Mouse (Mus musculus) forebrain, postnatal 0 days (tissue): ENCODE results near the gene Pan2. TPM values are rescaled to one million over a fixed set of nuclear protein-coding genes. Genes with fewer than 3 reads are reported as not detected.
"Not testable (repeated sequence)": the region's sequence is repeated elsewhere in the genome, so short reads cannot be mapped to it uniquely, and the experiment has no call there.

Experiments used
- ATAC-seq: fragments of 200-750 bp; cut with Nextera tagmentation; 2 replicates; pipeline ENCODE4 v1.8.0; 2017; ENCODE audit warnings: mild to moderate bottlenecking, moderate library complexity
- DNase-seq: peaks from one replicate; pipeline ENCODE4 v3.0.0-alpha.2; 2015
- H3K27ac ChIP-seq: fragments of 300-500 bp; sonication (generic); 2 replicates; pipeline ENCODE4 v1.5.1; 2014; ENCODE audit warnings: low read depth, mild to moderate bottlenecking, antibody characterized with exemption, low read length, moderate library complexity, mixed read lengths
- H3K27me3 ChIP-seq: fragments of 300-500 bp; sonication (generic); 2 replicates; pipeline ENCODE4 v1.6.1; 2014; ENCODE audit warnings: mild to moderate bottlenecking, low read length, mixed read lengths; ENCODE audit not compliant: insufficient read depth
- H3K36me3 ChIP-seq: fragments of 300-500 bp; sonication (generic); 2 replicates; pipeline ENCODE4 v1.6.1; 2014; ENCODE audit warnings: mild to moderate bottlenecking, moderate library complexity; ENCODE audit not compliant: insufficient read depth
- H3K4me1 ChIP-seq: fragments of 300-500 bp; sonication (generic); 2 replicates; pipeline ENCODE4 v1.6.1; 2014; ENCODE audit warnings: antibody characterized with exemption; ENCODE audit not compliant: insufficient read depth
- H3K4me2 ChIP-seq: fragments of 300-500 bp; sonication (generic); 2 replicates; pipeline ENCODE4 v1.6.1; 2014; ENCODE audit warnings: low read depth, mild to moderate bottlenecking, moderate library complexity
- H3K4me3 ChIP-seq: fragments of 300-500 bp; sonication (generic); 2 replicates; pipeline ENCODE4 v1.5.1; 2014; ENCODE audit warnings: low read depth, low read length, mixed read lengths
- H3K9ac ChIP-seq: fragments of 300-500 bp; sonication (generic); 2 replicates; pipeline ENCODE4 v1.6.1; 2014; ENCODE audit warnings: mild to moderate bottlenecking
- H3K9me3 ChIP-seq: fragments of 300-500 bp; sonication (generic); 2 replicates; pipeline ENCODE4 v1.6.1; 2016; ENCODE audit warnings: low read length
- CTCF ChIP-seq: sonication (generic); IDR thresholded peaks from 2 replicates; pipeline ENCODE4 v1.5.1; 2016; ENCODE audit warnings: antibody characterized with exemption, control low read depth, low read depth
- WGBS: fragments of 180-500 bp; shearing (Covaris S2); extraction: QIAGEN DNeasy Blood & Tissue Kit; methylation state at CpG from one replicate; pipeline ENCODE4 v1.1.7; 2014; 5-methylcytosine and 5-hydroxymethylcytosine counted together
- polyA plus RNA-seq: library from polyadenylated mRNA; unstranded; fragments of >200 nt; fragmentation: Nextera tagmentation; extraction: Ambion mirVana; gene quantifications from 2 replicates; pipeline ENCODE4 v1.2.1, GENCODE M21; 2015
- total RNA-seq: library from RNA; depleted of rRNA; stranded (reverse); fragments of >200 nt; gene quantifications from 2 replicates; pipeline ENCODE4 v1.2.3, GENCODE M21; 2014

Pan2 gene
- total and polyA plus RNA-seq, 2 experiments from 2014 or later = 11.9 to 20.0 TPM

GRCm38 (mm10) chr10:128271883-128272282 is 31.3 kb upstream of the Pan2 start:
- ATAC-seq (no peak), DNase-seq (no peak)
- TF ChIP-seq CTCF = peak; percentile 25; the same call in 1 of the 2 replicates
- WGBS = 66% methylated on average over 2 of the region's 2 CpGs
- Histone ChIP-seq H3K9me3 (no peaks in the 10 kb centered on the region), H3K4me3 (no peak overlapping the region), H3K9ac (no peak overlapping the region), H3K36me3 (peaks cover 6% of the 10 kb centered on the region; the same call in 1 of the 2 replicates), H3K4me2 (no peak overlapping the region), H3K4me1 (0 out of 2 replicates have a peak, but pooled peaks cover 4% of the 10 kb centered on the region), H3K27me3 (no peaks in the 10 kb centered on the region), H3K27ac (no peak overlapping the region)

- H3K27me3 ChIP-seq, H3K9me3 ChIP-seq, ATAC-seq, H3K4me2 ChIP-seq, H3K4me1 ChIP-seq, H3K9ac ChIP-seq, DNase-seq, H3K4me3 ChIP-seq, H3K27ac ChIP-seq: not testable (repeated sequence)
- WGBS = 93% methylated on average over 4 of the region's 7 CpGs
- H3K36me3 ChIP-seq = peaks cover 12% of the 10 kb centered on the region; the same call in 1 of the 2 replicates
Observed at GRCm38 (mm10) chr10:128272819-128273439, 30.2 kb upstream of the Pan2 start.

GRCm38 (mm10) chr10:128275374-128275773 is 27.8 kb upstream of the Pan2 start:
- H3K4me3 ChIP-seq, ATAC-seq, H3K9me3 ChIP-seq, H3K4me1 ChIP-seq, H3K27me3 ChIP-seq, H3K4me2 ChIP-seq, DNase-seq, H3K9ac ChIP-seq, H3K27ac ChIP-seq: not testable (repeated sequence)
- peaks cover 26% of the 10 kb centered on the region for H3K36me3 ChIP-seq
- WGBS = 91% methylated on average over 1 of the region's 1 CpGs

GRCm38 (mm10) chr10:128278158-128278557 is 25.0 kb upstream of the Pan2 start:
- TF ChIP-seq CTCF = no peak
- no peak for DNase-seq

GRCm38 (mm10) chr10:128280943-128281342 is 22.2 kb upstream of the Pan2 start:
- no peak overlapping the region for H3K27ac ChIP-seq
- peaks cover 68% of the 10 kb centered on the region for H3K36me3 ChIP-seq
- no peak overlapping the region for H3K9ac ChIP-seq
- H3K4me3 ChIP-seq = no peak overlapping the region
- H3K9me3 ChIP-seq = no peaks in the 10 kb centered on the region
- WGBS = 89% methylated on average over 6 of the region's 6 CpGs
- no peak for DNase-seq
- no peaks in the 10 kb centered on the region for H3K27me3 ChIP-seq
- H3K4me2 ChIP-seq = no peak overlapping the region
- TF ChIP-seq CTCF = no peak
- ATAC-seq = no peak
- no peaks in the 10 kb centered on the region for H3K4me1 ChIP-seq

More at GRCm38 (mm10) chr10:128278158-128278557, 25.0 kb upstream of the Pan2 start:
- Histone ChIP-seq H3K36me3 (peaks cover 46% of the 10 kb centered on the region), H3K9me3 (no peaks in the 10 kb centered on the region), H3K27me3 (no peaks in the 10 kb centered on the region), H3K4me3 (no peak overlapping the region), H3K27ac (no peak overlapping the region), H3K9ac (no peak overlapping the region), H3K4me1 (no peaks in the 10 kb centered on the region), H3K4me2 (no peak overlapping the region)
- 60% methylated on average over 6 of the region's 6 CpGs for WGBS
- no peak for ATAC-seq

GRCm38 (mm10) chr10:128281682-128282081 is 21.5 kb upstream of the Pan2 start:
- no peaks in the 10 kb centered on the region for H3K27me3 ChIP-seq
- no peak overlapping the region for H3K9ac ChIP-seq
- no peaks in the 10 kb centered on the region for H3K9me3 ChIP-seq
- ATAC-seq = no peak
- H3K4me1 ChIP-seq = no peaks in the 10 kb centered on the region
- H3K27ac ChIP-seq = no peak overlapping the region
- no peak overlapping the region for H3K4me2 ChIP-seq
- H3K4me3 ChIP-seq = no peak overlapping the region
- 92% methylated on average over 14 of the region's 14 CpGs for WGBS
- peaks cover 70% of the 10 kb centered on the region for H3K36me3 ChIP-seq
- DNase-seq = no peak
- TF ChIP-seq CTCF = no peak

GRCm38 (mm10) chr10:128282886-128283450 is 20.2 kb upstream of the Pan2 start:
- ATAC-seq (no peak), DNase-seq (no peak)
- Histone ChIP-seq H3K4me2 (no peak overlapping the region), H3K27ac (no peak overlapping the region), H3K4me1 (no peaks in the 10 kb centered on the region), H3K36me3 (peaks cover 66% of the 10 kb centered on the region), H3K9ac (no peak overlapping the region), H3K27me3 (no peaks in the 10 kb centered on the region), H3K9me3 (no peaks in the 10 kb centered on the region), H3K4me3 (no peak overlapping the region)
- WGBS = 90% methylated on average over 20 of the region's 20 CpGs
- TF ChIP-seq CTCF = no peak
